Mouse (Mus musculus): ENCODE measurements around the gene Snx7. TPM values are rescaled to one million over a fixed set of nuclear protein-coding genes. Genes with fewer than 3 reads are reported as not detected.

Snx7 gene
- polyA plus RNA-seq, 1 experiment, result 6.5 TPM

- Histone ChIP-seq H3K4me1 (ENCODE audit: control insufficient read depth, insufficient read depth, low read length) (no peaks in the 10 kb centered on the region), H3K27ac (ENCODE audit: insufficient read depth, low read length) (no peak overlapping the region), H3K4me3 (replicated peaks; ENCODE audit: insufficient read depth, low read depth, low read length) (no peak overlapping the region), H3K27me3 (ENCODE audit: control insufficient read depth, insufficient read depth, low read length) (no peaks in the 10 kb centered on the region)
- TF ChIP-seq POLR2A (IDR thresholded peaks at IDR 0.05; ENCODE audit: borderline replicate concordance, insufficient read depth, low read length) (no peak), CTCF (IDR thresholded peaks at IDR 0.05; ENCODE audit: borderline replicate concordance, insufficient read depth, low read depth, low read length) (no peak)
- 86% methylated on average over 6 of the region's 6 CpGs for WGBS
- no peak for DNase-seq
Observed at GRCm38 (mm10) chr3:117848866-117849265, 19.9 kb downstream of the Snx7 start.

- TF ChIP-seq CTCF (IDR thresholded peaks at IDR 0.05; ENCODE audit: borderline replicate concordance, insufficient read depth, low read depth, low read length) (no peak), POLR2A (IDR thresholded peaks at IDR 0.05; ENCODE audit: borderline replicate concordance, insufficient read depth, low read length) (no peak)
- no peak overlapping the region for H3K4me3 ChIP-seq (replicated peaks; ENCODE audit: insufficient read depth, low read depth, low read length)
- DNase-seq, result no peak
- no peaks in the 10 kb centered on the region for H3K4me1 ChIP-seq (ENCODE audit: control insufficient read depth, insufficient read depth, low read length)
- no peaks in the 10 kb centered on the region for H3K27me3 ChIP-seq (ENCODE audit: control insufficient read depth, insufficient read depth, low read length)
- H3K27ac ChIP-seq (ENCODE audit: insufficient read depth, low read length), result no peak overlapping the region
- WGBS, result 100% methylated on average over 1 of the region's 1 CpGs
Observed at GRCm38 (mm10) chr3:117842658-117843057, 26.1 kb downstream of the Snx7 start.

GRCm38 (mm10) chr3:117839867-117840545 is 28.7 kb downstream of the Snx7 start:
- TF ChIP-seq POLR2A (IDR thresholded peaks at IDR 0.05; ENCODE audit: borderline replicate concordance, insufficient read depth, low read length) (no peak), CTCF (IDR thresholded peaks at IDR 0.05; ENCODE audit: borderline replicate concordance, insufficient read depth, low read depth, low read length) (no peak)
- no peak for DNase-seq
- 13% methylated on average over 12 of the region's 12 CpGs for WGBS
- Histone ChIP-seq H3K4me1 (ENCODE audit: control insufficient read depth, insufficient read depth, low read length) (no peaks in the 10 kb centered on the region), H3K27me3 (ENCODE audit: control insufficient read depth, insufficient read depth, low read length) (no peaks in the 10 kb centered on the region), H3K27ac (ENCODE audit: insufficient read depth, low read length) (no peak overlapping the region), H3K4me3 (replicated peaks; ENCODE audit: insufficient read depth, low read depth, low read length) (no peak overlapping the region)

GRCm38 (mm10) chr3:117838020-117838419 is 30.7 kb downstream of the Snx7 start:
- TF ChIP-seq POLR2A (IDR thresholded peaks at IDR 0.05; ENCODE audit: borderline replicate concordance, insufficient read depth, low read length) (no peak), CTCF (IDR thresholded peaks at IDR 0.05; ENCODE audit: borderline replicate concordance, insufficient read depth, low read depth, low read length) (no peak)
- no peak overlapping the region for H3K4me3 ChIP-seq (replicated peaks; ENCODE audit: insufficient read depth, low read depth, low read length)
- H3K27me3 ChIP-seq (ENCODE audit: control insufficient read depth, insufficient read depth, low read length), result no peaks in the 10 kb centered on the region
- no peaks in the 10 kb centered on the region for H3K4me1 ChIP-seq (ENCODE audit: control insufficient read depth, insufficient read depth, low read length)
- no peak for DNase-seq
- no peak overlapping the region for H3K27ac ChIP-seq (ENCODE audit: insufficient read depth, low read length)
- WGBS, result 66% methylated on average over 3 of the region's 3 CpGs

GRCm38 (mm10) chr3:117826486-117827200 is 42.1 kb downstream of the Snx7 start:
- DNase-seq, result peak in 1 of 2 experiments; percentile 3
- H3K27me3 ChIP-seq (ENCODE audit: control insufficient read depth, insufficient read depth, low read length), result no peaks in the 10 kb centered on the region
- no peak overlapping the region for H3K4me3 ChIP-seq (replicated peaks; ENCODE audit: insufficient read depth, low read depth, low read length)
- TF ChIP-seq POLR2A (IDR thresholded peaks at IDR 0.05; ENCODE audit: borderline replicate concordance, insufficient read depth, low read length) (no peak), CTCF (IDR thresholded peaks at IDR 0.05; ENCODE audit: borderline replicate concordance, insufficient read depth, low read depth, low read length) (no peak)
- H3K4me1 ChIP-seq (ENCODE audit: control insufficient read depth, insufficient read depth, low read length), result no peaks in the 10 kb centered on the region
- 44% methylated on average over 6 of the region's 6 CpGs for WGBS
- no peak overlapping the region for H3K27ac ChIP-seq (ENCODE audit: insufficient read depth, low read length)

- no peaks in the 10 kb centered on the region for H3K27me3 ChIP-seq (ENCODE audit: control insufficient read depth, insufficient read depth, low read length)
- 93% methylated on average over 3 of the region's 3 CpGs for WGBS
- DNase-seq, result no peak
Observed at GRCm38 (mm10) chr3:117823218-117823617, 45.5 kb downstream of the Snx7 start.

GRCm38 (mm10) chr3:117817635-117818034 is 51.1 kb downstream of the Snx7 start:
- Histone ChIP-seq H3K27ac (ENCODE audit: insufficient read depth, low read length) (no peak overlapping the region), H3K27me3 (ENCODE audit: control insufficient read depth, insufficient read depth, low read length) (no peaks in the 10 kb centered on the region), H3K4me1 (ENCODE audit: control insufficient read depth, insufficient read depth, low read length) (no peaks in the 10 kb centered on the region), H3K4me3 (replicated peaks; ENCODE audit: insufficient read depth, low read depth, low read length) (no peak overlapping the region)
- no peak for DNase-seq
- WGBS, result 51% methylated on average over 1 of the region's 1 CpGs
- no peak for TF ChIP-seq POLR2A (IDR thresholded peaks at IDR 0.05; ENCODE audit: borderline replicate concordance, insufficient read depth, low read length)
- TF ChIP-seq CTCF (IDR thresholded peaks at IDR 0.05; ENCODE audit: borderline replicate concordance, insufficient read depth, low read depth, low read length), result no peak

More at GRCm38 (mm10) chr3:117823218-117823617, 45.5 kb downstream of the Snx7 start:
- Histone ChIP-seq H3K27ac (ENCODE audit: insufficient read depth, low read length) (no peak overlapping the region), H3K4me3 (replicated peaks; ENCODE audit: insufficient read depth, low read depth, low read length) (no peak overlapping the region), H3K4me1 (ENCODE audit: control insufficient read depth, insufficient read depth, low read length) (no peaks in the 10 kb centered on the region)
- TF ChIP-seq CTCF (IDR thresholded peaks at IDR 0.05; ENCODE audit: borderline replicate concordance, insufficient read depth, low read depth, low read length) (no peak), POLR2A (IDR thresholded peaks at IDR 0.05; ENCODE audit: borderline replicate concordance, insufficient read depth, low read length) (no peak)

GRCm38 (mm10) chr3:117814218-117814617 is 54.5 kb downstream of the Snx7 start:
- Histone ChIP-seq H3K4me1 (ENCODE audit: control insufficient read depth, insufficient read depth, low read length) (no peaks in the 10 kb centered on the region), H3K27ac (ENCODE audit: insufficient read depth, low read length) (no peak overlapping the region), H3K4me3 (replicated peaks; ENCODE audit: insufficient read depth, low read depth, low read length) (no peak overlapping the region), H3K27me3 (ENCODE audit: control insufficient read depth, insufficient read depth, low read length) (no peaks in the 10 kb centered on the region)
- no peak for DNase-seq
- 76% methylated on average over 2 of the region's 2 CpGs for WGBS
- TF ChIP-seq POLR2A (IDR thresholded peaks at IDR 0.05; ENCODE audit: borderline replicate concordance, insufficient read depth, low read length), result no peak
- TF ChIP-seq CTCF (IDR thresholded peaks at IDR 0.05; ENCODE audit: borderline replicate concordance, insufficient read depth, low read depth, low read length), result no peak

All from cerebellum, adult 2 months (tissue).